Mouse (Mus musculus): Measurements from ENCODE around the gene Celf1.
A peak's percentile ranks its signal among the peaks of the same experiment; 100 is the strongest.
"Not testable (repeated sequence)": the region's sequence is repeated elsewhere in the genome, so short reads cannot be mapped to it uniquely, and the experiment has no call there.

Gene Celf1

DNA sequence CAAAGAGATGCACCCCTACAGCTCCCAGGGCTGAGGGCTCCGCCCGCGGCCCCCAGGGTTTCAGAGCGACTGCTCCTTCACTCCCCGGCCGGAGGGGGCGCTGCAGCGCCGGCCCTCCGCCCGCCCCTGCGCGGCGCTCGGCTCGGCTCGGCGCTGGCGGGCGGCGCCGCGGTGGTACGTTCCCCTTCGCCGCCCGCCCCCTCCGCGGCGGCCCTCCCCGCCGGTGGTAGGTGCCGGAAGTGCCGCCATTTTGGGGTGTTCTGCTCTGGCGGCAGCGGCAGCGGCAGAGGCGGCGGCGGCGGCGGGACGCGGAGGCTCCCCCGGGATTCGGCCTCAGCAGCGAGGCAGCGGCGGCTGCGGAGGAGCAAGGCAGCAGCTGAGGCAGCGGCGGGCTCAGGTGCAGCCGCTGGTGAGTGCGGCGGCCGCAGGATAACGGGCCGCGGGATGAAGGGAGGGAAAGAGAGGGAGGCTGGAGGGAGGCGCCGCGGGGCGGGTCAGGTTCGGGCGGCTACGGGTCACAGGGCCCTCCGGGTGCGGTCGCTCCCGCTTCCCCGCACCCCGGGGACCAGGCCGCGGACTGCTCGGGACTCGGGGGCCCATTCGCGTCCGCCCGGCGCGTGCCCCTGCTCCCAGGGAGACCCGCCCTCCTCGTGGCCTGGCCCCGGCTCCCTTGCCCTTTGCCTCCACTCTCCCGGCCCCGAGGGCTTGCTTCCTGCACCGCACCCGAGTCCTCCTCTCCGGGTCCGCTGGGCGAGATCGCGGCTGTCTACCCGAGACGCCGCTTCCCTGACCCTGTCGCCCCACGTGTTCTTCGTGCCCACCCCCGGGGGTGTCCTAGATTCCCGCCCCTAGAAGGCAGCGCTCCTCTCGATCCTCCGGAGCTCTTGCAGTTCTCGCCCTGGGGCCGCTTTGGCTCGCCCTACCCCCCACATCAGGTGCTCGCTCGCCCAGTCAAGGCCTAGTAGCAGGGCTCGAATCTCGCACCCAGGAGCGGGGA, at the start of gene Celf1:
TSS of gene Celf1 (plus strand) at position 150 of the 997 bp plus-strand sequence.
- DNase-seq: peak; percentile 83 to 92

DNA sequence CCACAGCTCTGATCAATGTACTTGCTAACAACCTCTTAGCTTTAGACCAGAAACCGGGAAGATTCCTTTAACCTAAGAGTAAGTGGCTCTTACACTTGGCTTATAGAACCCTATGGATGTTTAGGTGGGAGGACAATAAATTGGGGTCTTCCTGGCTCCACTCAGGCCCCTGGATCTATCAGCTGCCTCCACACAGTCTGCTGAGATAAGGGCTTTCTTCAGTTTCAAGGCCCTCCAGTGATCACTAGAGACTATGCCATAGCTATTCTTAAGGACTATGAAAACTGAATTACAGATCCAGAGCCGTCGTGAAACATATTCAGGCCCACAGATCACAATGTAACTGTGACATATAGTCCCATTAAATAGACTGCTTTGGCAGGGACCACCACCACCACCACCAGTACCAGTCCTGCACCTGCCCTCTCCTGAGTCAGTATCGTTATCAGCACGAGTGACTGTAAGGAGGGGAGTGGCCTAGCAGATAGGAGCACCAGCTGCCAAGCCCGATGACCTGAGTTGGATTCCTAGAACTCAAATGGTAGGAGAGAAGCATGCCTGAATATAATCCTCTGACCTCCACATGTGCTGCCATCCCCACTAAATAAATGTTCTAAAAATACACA, 46.4 kb upstream of the Celf1 start:
- no peak for DNase-seq

DNA sequence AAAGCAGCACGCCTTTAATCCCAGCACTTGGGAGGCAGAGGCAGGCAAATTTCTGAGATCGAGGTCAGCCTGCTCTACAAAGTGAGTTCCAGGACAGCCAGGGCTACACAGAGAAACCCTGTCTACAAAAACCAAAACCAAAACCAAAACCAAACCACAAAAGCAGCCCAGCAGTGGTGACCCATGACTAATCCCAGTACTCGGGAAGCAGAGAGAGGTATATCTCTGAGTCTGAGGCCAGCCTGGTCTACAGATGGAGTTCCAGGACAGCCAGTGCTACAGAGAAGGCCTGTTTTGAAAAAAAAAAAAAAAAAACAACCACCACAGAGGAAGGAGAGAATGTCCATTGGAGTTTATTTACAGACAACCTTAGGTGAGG, 45.9 kb upstream of the Celf1 start:
- DNase-seq: not testable (repeated sequence)

DNA sequence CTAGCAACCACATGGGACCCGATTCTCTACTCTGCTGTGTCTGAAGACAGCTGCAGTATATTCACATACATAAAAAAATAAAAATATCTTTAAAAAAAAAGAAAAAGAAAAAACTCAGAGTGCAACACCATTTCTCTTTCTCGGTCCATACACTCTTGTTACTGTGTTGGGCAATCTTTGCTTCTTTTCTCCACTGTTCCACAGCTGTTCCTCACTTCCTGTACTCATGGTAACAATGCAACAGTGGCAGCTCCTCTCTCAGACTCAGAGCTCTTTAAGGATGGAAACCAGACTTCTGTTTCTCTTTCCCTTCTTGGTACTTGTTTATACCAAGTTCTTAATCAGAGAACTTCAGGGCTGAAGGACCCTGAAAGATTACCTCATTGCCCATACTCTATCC, 36.8 kb upstream of the Celf1 start:
- DNase-seq: no peak

DNA sequence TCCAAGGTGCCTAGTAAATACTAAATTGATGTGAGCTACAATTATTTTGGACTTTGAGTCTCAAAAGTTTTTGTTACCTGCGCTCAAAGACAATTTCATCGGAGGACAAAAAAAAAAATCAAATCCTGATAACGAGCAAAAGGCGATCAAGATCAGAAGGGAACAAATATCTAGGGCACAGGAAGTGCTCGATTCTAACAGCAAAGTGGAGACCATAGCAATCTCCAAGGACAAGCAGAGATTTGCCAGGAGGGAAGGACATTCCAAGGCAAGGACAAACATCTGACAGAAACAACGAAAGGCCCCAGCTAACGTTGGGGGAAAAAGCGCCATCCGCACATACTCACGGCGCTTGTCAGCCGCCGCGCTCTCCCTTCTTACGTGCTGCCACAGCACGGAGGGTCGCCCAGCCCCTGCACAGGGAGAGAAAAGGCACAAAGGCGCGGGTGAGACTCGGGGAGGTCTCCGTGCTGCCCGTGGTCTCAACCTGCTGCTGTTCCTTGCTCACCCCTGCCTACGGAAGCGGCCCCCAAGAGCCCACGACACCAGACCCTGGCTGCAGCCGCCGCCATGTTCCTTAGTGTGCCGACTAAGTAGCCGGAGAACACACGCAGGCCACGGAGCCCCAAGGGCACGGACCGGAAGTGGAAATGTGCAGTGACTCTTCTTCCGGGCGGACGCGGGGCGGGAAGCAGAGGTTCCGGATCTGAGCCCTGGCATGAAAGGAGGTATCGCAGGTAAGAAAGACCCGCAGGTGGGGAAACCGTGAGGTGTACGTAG, 35.9 kb upstream of the Celf1 start, which contains the start of the genes Kbtbd4 and Ndufs3:
TSS of gene Kbtbd4 (plus strand) at position 665 of the 780 bp plus-strand sequence.
TSS of gene Ndufs3 (minus strand) at position 752 of the 780 bp plus-strand sequence.
- DNase-seq: peak; percentile 89 to 94

DNA sequence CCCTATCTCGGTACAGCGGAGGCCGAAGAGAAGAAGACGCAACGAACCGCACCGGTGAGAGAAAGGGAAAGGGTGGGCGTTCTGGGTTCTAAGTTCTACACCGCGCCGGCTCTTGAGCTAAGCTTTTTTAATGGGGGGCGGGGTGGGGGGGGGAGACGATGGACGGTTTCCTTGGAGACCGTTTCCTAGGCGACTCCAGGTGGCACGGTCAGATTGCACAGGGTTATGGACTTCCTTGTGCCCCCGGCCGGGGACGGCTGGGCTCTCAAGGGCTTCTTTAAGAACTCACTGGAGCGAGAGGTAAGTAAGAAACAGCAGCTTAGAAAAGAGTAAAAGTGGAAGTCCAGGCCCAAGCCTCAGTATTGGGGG, 35.3 kb upstream of the Celf1 start:
- peak; percentile 63 to 76 for DNase-seq

DNA sequence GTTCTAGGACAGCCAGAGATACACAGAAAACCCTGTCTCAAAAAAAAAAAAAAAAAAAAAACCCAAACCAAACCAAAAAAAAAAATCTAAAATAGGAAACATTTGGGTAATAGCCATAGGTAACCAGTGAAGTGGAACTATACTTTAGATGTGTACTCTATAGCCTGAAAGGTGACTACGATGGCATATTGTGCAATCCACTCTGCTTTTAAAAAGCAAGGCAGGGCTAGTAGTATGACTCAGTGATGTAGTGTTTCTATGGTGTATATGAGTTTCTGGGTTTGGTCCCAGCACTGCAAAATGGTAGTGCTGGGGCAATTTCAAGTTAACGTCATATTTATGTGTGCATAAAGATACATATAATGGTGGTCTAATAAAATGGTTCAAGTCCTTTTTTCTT, 33.5 kb upstream of the Celf1 start:
- DNase-seq: no peak

DNA sequence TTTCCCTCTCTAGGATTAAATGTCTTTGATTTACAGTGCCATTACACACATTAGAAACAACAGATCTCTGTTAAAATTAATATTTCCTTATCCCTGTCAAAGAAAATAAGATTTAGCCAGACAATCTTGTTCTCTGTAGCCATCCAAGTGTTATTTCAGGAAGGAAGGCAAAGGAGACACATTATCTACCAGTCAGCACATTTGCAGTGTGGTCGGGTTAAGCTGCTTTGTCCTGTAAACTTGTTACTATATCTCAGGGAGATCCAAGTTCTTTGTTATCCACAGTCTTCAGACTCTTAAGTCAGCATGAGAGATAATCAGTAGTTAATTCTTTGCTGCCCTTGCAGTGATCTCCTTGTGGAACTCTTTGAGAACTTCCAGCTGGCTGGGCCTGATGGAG, 29.3 kb upstream of the Celf1 start:
- no peak for DNase-seq

DNA sequence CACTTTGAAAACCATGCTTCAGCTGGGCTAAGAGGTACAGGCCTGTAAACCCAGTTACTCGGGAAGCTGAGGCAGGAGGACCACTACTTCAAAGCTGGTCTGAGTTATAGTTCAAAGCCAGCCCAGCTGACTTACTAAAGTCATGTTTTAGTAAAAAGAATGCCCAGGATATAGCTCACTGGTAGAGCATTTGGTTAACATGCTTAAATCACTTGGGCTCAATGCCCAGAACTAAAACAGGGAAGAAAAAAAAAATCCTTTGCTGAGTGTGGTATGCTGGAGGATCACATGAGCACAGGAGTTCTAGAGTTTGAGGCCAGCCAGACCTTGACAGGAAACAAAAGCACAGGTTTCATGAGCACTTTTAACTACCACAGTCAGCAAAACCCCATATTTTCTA, 28.5 kb upstream of the Celf1 start:
- no peak for DNase-seq

DNA sequence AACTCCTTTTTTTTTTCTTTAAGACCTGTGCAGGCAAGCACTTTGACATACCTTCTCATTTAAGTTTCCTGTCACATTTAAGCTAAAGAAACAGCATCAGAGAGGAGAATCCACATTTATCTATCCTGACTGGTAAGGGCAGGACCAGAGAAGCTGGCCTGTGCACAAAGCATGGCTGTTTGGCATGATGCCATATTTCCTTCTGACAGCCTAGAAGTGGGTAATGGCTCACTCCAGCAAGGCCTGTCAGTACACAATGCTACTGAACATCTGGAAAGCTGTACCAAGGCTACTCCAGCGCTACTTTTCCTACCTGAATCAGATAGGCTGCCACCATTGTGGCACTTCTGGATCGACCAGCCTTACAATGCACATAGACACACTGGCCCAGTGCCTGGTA, 26.5 kb upstream of the Celf1 start:
- DNase-seq: peak; percentile 62 to 66

DNA sequence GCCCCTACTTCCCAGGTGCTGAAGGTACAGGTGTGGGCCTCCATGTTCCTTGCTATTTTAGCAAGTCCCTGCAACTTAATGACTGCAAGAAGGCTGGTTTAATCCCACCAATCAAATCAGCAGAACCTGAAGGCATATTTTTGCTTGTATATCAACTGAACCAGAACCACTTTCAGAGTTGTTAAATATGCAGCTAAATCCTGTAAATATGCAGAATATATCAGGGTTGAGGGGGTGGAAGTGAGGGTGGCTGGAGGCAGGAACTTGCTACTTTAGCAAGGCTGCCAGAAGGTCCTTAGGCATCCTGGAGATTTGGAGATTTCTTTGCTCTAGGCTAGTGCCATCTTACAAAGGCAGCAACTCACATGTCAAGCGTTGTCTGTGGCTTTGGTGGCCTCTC, 24.7 kb upstream of the Celf1 start:
- peak in 1 of 2 experiments; percentile 14 for DNase-seq

DNA sequence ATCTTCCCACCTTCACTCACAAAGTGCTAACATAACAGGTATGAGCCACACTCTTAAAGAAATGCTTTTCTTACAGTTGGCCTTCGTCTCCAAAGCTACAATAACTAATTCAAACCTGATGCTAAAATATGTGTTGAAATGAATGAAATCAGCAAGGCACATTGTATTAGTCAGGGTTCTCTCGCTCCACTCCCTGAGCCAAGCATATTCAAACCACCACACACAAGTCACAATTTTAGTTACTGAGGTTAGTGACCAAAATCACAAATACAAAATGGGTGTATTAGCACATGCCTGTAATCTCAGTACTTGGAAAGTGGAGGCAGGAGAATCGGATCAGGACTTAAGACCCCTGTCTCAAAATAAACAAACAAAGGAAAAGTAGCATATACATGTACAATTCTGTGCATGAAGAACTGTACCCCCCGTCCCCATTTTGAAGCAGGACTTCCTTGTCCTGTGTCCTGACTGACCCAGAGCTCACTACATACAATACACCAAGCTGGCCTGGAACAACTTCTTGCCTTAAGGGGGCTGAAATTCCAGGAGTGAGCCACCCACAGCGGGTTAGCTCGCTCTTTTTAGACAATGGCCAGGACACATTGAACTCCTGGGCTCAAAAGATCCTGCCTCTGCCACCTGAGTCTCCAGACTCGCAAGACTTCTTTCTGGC, 23.5 kb upstream of the Celf1 start:
- DNase-seq: no peak

DNA sequence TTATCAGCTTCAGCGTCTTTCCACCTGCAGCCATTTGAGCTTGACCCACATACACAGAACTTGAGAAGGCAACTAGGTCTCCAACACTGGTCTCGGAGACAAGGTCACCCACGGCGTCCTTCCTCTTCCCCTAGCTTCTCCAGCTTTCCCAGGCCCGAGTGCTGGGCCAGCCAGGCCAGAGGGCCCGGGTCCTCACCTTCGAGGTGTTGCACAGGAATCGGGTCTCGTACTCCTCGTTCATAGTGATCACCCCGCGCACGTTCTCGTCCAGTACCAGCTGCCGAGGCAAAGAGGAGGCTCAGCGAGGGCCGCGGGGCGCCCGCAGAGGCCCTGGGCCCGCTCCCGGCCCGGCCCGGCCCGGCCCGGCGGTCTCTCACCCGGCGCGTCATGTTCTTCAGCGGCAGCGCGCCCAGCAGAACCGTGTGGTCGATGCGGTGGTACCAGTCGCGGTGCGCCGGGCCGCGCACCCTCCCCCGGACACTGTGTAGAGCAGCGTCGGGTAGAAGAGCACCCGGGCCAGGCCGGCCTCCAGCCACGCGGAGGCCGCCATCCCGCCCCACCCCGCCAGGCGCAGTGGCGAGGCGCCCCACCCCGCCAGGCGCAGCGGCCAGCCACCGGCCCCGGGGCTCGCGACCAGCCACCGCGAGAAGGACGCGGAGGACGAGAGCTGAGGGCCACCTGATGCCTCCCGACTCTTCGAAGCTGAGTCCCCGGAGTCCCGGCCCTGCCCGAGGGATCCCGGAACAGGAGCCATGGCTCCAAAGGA, 22.8 kb upstream of the Celf1 start:
- peak; percentile 65 to 89 for DNase-seq

DNA sequence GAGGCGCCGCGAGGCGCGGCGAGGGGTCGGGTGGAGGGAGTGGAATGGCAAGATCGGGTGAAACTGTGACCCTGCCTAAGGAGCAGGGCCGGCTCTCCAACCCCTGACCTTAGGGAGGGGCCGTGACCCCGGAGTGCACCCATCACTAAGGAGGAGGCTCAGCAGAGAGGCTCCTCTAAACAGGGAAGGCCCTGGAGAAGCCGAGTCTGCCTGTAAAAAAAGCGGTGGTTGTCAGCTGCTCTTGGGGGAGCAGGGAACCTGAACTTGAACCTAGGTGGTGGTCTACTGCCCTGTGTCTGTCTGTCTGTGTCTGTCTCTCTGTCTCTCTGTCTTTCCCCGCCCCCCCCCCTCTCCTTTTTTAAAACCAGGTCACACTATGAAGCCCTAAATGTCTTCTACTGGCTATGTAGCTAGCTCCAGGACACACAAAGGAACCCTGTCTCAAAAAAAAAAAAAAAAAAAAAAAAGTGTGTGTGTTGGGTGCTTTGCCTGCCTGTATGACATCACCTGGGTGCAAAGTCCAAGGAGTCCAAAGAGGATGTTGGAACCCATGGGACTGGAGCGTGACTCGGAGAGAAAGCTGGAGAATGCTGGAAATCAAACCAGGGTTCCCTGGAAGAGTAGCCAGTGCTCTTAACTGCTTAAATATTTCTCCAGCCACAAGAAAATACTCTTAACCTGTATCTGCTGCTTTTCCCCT, 22.0 kb upstream of the Celf1 start:
- peak; percentile 85 to 90 for DNase-seq

DNA sequence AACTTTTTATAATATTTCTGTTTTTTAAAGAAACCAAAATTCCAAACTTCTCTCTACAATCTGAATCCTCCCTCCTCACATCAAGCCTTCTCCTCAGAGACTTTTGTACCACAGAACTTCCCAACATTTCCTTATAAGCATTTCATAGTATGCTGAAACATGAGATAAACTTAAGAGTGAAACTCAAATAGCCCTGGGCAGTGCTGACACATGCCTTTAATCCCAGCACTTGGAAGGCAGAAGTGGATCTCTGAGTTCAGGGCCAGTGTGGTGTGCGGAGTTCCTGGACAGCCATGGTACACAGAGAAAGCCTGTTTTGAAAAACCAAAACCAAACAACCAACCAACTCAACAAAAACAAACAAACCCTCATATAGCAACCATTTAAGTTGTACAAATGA, 19.0 kb upstream of the Celf1 start:
- no peak for DNase-seq

DNA sequence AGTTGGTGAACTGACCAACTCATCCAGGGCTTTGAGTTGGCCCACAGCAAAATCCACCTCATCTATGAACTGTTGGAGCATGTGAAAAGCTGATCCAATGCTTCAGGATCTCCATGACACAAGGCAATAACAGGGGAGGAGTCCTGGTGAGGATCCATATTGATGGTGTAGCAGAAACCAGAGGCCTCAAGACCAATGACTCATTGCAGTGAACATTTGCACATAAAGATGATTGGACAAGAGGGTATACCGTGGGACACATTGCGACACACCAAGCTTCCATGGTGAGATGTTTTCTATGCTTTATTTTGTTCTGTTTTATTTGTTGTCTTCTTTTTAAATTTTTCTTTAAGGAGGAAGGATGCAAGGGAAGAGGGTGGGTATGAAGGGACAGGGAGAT, 17.5 kb upstream of the Celf1 start:
- no peak for DNase-seq

DNA sequence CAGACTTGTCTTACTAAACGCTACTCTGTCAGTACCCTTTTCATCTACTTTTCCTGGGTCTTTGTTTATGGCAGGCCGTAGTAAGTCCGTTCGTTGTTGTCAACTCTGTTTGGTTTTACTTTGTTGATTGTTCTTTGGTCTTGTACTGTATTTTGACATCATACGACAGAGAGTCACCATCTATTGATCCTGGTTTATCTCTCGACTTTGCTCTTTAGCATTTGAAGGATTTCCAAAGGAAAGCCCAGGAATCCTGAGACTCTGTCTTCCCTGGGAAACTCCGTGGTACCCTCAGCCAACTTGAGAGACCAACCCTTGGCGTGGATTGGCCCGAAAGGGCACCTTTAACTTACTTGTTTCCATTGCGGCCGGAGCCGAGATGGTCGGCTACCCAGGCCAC, 11.6 kb upstream of the Celf1 start:
- no peak for DNase-seq

DNA sequence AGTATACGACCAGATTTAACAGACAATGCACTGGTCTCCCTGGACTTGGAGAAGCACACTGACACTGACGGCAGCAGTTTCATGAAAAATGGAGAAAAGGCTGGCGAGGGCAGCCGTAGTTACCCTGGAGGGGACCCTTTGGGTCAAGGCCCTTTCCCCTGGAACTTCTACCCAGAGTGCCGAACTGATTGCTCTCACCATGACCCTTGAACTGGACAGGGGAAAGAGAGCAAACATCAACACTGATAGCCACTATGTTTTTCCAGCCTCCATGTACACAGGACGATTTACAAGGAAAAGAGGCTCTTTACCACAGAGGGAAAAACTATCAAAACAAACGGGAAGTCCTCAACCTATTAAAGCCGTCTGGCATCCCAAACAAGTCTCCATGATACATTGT, 8.4 kb upstream of the Celf1 start:
- no peak for DNase-seq

DNA sequence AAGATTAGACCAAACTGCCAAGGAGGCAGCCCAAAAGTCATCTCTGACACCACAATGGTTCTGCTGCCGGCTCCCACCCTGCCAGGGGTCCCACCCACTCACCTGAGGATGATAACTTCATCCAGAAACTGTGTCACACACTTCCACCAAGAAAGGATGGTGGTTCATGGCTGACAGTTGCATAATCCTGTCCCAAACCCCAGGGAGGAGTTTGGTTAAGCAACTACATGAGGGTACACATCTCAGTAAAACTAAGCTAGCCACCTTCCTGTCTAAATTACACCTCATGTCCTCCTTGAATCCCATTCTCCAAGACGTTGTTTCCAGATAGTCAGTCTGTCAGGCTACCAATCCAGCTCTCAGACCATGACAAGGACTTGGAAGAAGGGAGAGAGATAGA, 7.9 kb upstream of the Celf1 start:
- no peak for DNase-seq

DNA sequence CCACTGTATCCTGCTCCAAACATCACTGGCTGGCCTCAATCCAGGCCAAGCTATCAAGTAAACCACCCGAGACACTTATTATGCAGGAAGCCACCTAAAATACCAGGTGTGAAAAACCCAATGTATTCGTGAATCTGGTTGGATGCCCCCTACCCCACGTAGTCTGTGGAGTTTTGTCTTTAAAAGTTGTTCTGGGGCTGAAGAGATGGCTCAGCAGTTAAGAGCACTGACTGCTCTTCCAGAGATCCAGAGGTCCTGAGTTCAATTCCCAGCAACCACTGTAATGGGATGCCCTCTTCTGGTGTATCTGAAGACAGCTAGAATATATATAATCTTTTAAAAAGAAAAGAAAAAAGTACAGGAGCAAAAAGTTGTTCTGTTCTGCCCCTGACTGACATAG, 1.8 kb upstream of the Celf1 start:
- no peak for DNase-seq

DNA sequence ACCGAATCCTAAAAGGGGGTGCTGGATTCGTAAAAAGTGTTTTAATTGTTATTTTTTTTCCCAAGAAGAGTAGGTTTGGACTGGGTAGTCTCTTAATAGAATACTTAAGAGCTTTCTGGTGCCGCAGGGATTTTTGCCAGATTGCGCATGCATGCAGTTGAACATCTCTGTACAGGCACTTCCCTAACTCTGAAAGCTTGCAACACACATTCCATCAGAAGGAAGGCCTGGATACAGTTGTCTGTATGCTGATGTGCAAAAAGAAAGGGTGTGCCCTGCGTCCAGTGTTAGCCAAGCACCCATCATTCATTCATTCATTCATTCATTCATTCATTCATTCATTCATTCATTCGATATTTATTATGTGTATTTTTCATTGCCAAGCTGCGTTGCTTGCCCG, 432 bp upstream of the Celf1 start:
- DNase-seq: peak in 1 of 2 experiments; percentile 38
